Mouse (Mus musculus) kidney, embryonic 15.5 days (tissue): ENCODE measurements around the gene Bdkrb2. TPM values are rescaled to one million over a fixed set of nuclear protein-coding genes. Genes with fewer than 3 reads are reported as not detected.

Experiments
- ATAC-seq: fragments of 200-750 bp; cut with Nextera tagmentation; replicated peaks from 2 replicates; pipeline ENCODE4 v1.8.0; 2017; ENCODE audit warnings: moderate TSS enrichment; ENCODE audit not compliant: low FRiP score
- H3K27ac ChIP-seq: fragments of 300-500 bp; sonication (generic); 2 replicates; pipeline ENCODE4 v1.5.1; 2015; ENCODE audit warnings: mild to moderate bottlenecking, inconsistent platforms
- H3K27me3 ChIP-seq: fragments of 300-500 bp; sonication (generic); 2 replicates; pipeline ENCODE4 v1.6.1; 2015; ENCODE audit warnings: inconsistent platforms
- H3K36me3 ChIP-seq: fragments of 300-500 bp; sonication (generic); 2 replicates; pipeline ENCODE4 v1.6.1; 2015; ENCODE audit warnings: inconsistent platforms
- H3K4me1 ChIP-seq: fragments of 300-500 bp; sonication (generic); 2 replicates; pipeline ENCODE4 v1.6.1; 2015; ENCODE audit warnings: inconsistent platforms
- H3K4me2 ChIP-seq: fragments of 300-500 bp; sonication (generic); 2 replicates; pipeline ENCODE4 v1.6.1; 2015; ENCODE audit warnings: moderate library complexity, mild to moderate bottlenecking, inconsistent platforms
- H3K4me3 ChIP-seq: fragments of 300-500 bp; sonication (generic); replicated peaks from 2 replicates; pipeline ENCODE4 v1.5.1; 2015; ENCODE audit warnings: mild to moderate bottlenecking, inconsistent platforms
- H3K9ac ChIP-seq: fragments of 300-500 bp; sonication (generic); 2 replicates; pipeline ENCODE4 v1.6.1; 2015; ENCODE audit warnings: mild to moderate bottlenecking, inconsistent platforms
- H3K9me3 ChIP-seq: fragments of 300-500 bp; sonication (generic); replicated peaks from 2 replicates; pipeline ENCODE4 v1.6.1; 2016; ENCODE audit warnings: inconsistent platforms
- WGBS: fragments of 180-500 bp; shearing (Covaris S2); methylation state at CpG from one replicate; pipeline ENCODE4 v1.1.7; 2015; ENCODE audit warnings: mixed read lengths; 5-methylcytosine and 5-hydroxymethylcytosine counted together
- polyA plus RNA-seq: library from polyadenylated mRNA; unstranded; fragments of >200 nt; fragmentation: Nextera tagmentation; extraction: Ambion mirVana; gene quantifications from 2 replicates; pipeline ENCODE4 v1.2.1, GENCODE M21; 2015

Gene Bdkrb2
- polyA plus RNA-seq, 1 experiment from 2014 or later = 1.6 TPM

DNA sequence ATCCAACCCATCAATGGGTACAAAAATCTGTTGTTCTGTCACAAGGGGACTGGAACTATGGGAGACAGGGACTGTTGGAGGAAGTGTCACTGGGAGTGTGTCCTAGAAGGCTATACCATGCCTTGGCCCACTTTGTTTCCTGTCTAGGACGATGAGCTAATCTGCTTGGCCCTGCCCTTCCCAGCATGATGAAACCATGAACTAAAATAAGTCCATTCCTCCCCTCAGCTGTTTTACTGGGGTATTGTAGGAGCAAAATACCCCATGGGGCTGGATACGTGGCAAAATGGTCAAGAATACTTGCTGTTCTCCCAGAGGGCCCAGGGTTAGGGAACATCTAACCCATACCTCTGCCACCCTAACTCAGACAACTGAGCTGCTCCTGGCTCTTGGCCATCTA, 15.0 kb upstream of the Bdkrb2 start:
- WGBS = 69% methylated on average over 2 of the region's 2 CpGs

DNA sequence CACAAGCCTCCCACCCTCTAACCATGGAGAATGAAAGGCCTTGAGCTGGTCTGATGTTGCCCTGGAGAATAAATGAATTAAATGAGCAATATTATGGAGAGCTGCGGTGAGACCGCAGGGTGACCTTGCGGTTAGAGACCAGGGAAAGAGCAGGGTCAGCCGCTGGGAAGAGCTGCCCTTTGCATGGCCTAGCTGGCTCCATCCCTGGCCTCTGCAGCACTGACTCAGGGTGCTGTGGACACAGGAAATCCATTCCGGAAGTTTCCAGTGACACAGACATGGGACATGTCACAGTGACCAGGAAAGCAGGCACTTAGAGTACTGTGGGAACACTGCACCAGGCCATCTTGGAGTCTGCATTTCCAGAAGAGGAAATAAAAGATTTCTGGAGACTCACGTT, 14.1 kb upstream of the Bdkrb2 start:
- no peak overlapping the region for H3K9ac ChIP-seq
- H3K9me3 ChIP-seq = no peaks in the 10 kb centered on the region
- H3K4me3 ChIP-seq = no peak overlapping the region
- H3K36me3 ChIP-seq = no peaks in the 10 kb centered on the region
- 78% methylated on average over 6 of the region's 6 CpGs for WGBS
- no peaks in the 10 kb centered on the region for H3K27me3 ChIP-seq
- no peak overlapping the region for H3K27ac ChIP-seq
- 0 out of 2 replicates have a peak, but pooled peaks cover 12% of the 10 kb centered on the region for H3K4me1 ChIP-seq
- H3K4me2 ChIP-seq = no peak overlapping the region
- ATAC-seq = no peak

More for the DNA sequence above, 15.0 kb upstream of the Bdkrb2 start:
- Histone ChIP-seq H3K27me3 (no peaks in the 10 kb centered on the region), H3K4me1 (peaks cover 16% of the 10 kb centered on the region; the same call in 1 of the 2 replicates), H3K9ac (no peak overlapping the region), H3K9me3 (no peaks in the 10 kb centered on the region), H3K4me3 (no peak overlapping the region), H3K27ac (no peak overlapping the region), H3K36me3 (no peaks in the 10 kb centered on the region), H3K4me2 (no peak overlapping the region)
- ATAC-seq = no peak

DNA sequence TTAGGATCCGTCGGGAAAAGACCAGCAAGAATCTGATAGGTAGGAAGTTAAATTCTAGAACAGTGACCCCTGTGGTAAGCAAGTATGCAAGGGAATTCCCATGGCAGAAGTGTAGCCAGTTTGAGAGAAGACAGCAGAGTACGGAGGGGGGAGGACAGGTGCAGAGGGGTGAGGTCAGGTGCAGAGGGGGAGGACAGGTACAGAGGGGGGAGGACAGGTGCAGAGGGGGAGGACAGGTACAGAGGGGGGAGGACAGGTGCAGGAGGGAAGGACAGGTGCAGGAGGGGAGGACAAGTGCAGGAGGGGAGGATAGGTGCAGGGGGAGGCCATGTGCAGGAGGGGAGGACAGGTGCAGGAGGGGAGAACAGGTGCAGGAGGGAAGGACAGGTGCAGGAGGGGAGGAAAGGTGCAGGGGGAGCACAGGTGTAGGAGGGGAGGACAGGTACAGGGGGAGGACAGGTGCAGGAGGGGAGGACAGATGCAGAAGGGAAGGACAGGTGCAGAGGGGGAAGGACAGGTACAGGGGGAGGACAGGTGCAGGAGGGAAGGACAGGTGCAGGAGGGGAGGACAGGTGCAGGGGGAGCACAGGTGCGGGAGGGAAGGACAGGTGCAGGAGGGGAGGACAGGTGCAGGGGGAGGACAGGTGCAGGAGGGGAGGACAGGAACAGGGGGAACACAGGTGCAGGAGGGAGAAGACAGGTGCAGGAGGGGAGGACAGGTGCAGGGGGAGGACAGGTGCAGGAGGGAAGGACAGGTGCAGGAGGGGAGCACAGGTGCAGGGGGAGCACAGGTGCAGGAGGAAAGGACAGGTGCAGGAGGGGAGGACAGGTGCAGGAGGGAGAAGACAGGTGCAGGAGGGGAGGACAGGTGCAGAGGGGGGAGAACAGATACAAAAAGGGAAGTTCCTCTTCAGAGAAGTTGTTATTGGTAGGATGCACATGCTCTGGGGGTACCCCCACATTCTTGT, 12.9 kb upstream of the Bdkrb2 start:
- H3K9ac ChIP-seq = no peak overlapping the region
- H3K9me3 ChIP-seq = no peaks in the 10 kb centered on the region
- peaks cover 24% of the 10 kb centered on the region for H3K4me1 ChIP-seq
- H3K4me3 ChIP-seq = no peak overlapping the region
- H3K36me3 ChIP-seq = no peaks in the 10 kb centered on the region
- WGBS = 76% methylated on average over 4 of the region's 4 CpGs
- ATAC-seq = no peak
- H3K4me2 ChIP-seq = no peak overlapping the region
- H3K27me3 ChIP-seq = no peaks in the 10 kb centered on the region
- no peak overlapping the region for H3K27ac ChIP-seq

DNA sequence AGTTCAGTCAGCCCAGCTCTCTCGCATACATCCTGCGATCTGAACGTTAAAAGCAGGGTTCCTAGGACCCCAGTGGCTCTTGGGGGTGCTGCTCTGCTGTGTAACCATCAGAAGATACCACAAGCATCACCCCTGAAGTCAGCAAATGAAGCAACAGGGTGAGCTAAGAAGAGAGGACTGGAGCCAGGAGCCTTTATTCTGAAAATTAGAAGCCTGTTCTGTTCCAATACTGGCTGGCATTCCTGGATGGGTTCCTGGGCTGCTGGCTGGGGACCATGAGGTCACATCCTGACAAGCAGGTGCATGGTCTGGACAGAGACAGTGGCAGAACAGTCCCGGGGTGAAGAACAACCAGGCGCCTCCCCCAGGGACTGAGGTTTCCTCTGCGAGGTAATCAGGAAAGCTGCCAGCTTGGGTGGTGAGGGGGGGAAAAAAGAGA, 11.5 kb upstream of the Bdkrb2 start:
- Histone ChIP-seq H3K4me3 (no peak overlapping the region), H3K9me3 (no peaks in the 10 kb centered on the region), H3K36me3 (no peaks in the 10 kb centered on the region), H3K4me2 (no peak overlapping the region), H3K4me1 (peaks cover 30% of the 10 kb centered on the region), H3K27ac (no peak overlapping the region), H3K9ac (no peak overlapping the region), H3K27me3 (no peaks in the 10 kb centered on the region)
- no peak for ATAC-seq
- WGBS = 45% methylated on average over 6 of the region's 6 CpGs

DNA sequence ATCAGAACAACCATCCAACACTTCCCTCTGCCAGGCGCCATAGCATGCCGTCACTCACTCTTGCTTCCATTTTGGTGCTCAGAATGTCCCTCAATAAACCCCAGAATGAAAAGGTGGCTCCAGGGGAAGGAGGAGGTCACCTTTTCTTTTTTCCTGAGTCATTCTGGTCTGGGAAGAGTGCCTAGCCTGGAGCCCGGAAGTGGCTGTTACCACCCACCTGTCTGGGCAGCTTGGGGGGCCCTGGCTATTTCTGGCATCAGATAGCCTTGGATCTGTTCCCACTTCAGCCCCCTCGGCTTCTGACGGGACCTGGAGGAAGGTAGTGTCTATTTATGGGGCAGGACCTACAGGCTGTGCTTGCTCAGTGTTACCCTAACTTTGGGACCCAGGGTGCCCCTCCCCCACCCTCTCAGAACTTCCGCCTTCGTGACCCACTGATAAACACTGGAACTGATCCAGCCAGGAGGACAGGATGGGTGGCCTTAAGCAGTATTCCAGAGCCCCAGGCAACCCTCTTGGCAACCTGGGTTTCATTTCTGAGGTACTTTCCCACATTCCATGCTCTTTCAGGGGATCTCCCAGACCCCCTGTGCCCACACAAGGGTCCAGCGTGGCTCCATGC, 8.8 kb upstream of the Bdkrb2 start:
- 0 out of 2 replicates have a peak, but pooled peaks have one; percentile 16 for ATAC-seq
- Histone ChIP-seq H3K4me3 (no peak overlapping the region), H3K9ac (no peak overlapping the region), H3K27ac (peak overlapping the region; percentile 20; the same call in 1 of the 2 replicates), H3K27me3 (no peaks in the 10 kb centered on the region), H3K4me2 (no peak overlapping the region), H3K36me3 (no peaks in the 10 kb centered on the region), H3K4me1 (peaks cover 36% of the 10 kb centered on the region), H3K9me3 (no peaks in the 10 kb centered on the region)
- WGBS = 69% methylated on average over 8 of the region's 8 CpGs

DNA sequence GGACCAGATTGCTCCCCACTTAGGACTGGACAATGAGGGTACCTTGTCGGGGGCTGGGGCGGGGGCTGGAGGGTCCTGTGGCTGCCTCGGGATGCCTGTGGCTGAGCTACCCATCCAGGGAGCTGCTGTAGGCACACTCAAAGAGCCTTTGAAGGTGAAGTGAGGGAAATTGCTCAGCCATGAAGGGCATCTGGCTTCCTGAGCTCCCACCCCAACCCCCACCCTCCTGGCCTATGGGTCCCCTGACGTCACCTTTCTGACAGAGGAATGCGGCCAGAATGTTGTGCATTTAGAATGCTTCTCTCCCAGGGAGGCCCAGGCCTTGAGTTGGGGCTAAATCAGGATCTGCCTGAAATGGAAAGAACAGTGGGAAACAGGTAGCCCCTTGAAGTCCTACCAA, 7.9 kb upstream of the Bdkrb2 start:
- Histone ChIP-seq H3K36me3 (no peaks in the 10 kb centered on the region), H3K27ac (peak overlapping the region; percentile 32), H3K27me3 (no peaks in the 10 kb centered on the region), H3K9ac (no peak overlapping the region), H3K9me3 (no peaks in the 10 kb centered on the region), H3K4me3 (no peak overlapping the region), H3K4me1 (peaks cover 36% of the 10 kb centered on the region), H3K4me2 (no peak overlapping the region)
- ATAC-seq = peak; percentile 75
- 36% methylated on average over 5 of the region's 5 CpGs for WGBS

DNA sequence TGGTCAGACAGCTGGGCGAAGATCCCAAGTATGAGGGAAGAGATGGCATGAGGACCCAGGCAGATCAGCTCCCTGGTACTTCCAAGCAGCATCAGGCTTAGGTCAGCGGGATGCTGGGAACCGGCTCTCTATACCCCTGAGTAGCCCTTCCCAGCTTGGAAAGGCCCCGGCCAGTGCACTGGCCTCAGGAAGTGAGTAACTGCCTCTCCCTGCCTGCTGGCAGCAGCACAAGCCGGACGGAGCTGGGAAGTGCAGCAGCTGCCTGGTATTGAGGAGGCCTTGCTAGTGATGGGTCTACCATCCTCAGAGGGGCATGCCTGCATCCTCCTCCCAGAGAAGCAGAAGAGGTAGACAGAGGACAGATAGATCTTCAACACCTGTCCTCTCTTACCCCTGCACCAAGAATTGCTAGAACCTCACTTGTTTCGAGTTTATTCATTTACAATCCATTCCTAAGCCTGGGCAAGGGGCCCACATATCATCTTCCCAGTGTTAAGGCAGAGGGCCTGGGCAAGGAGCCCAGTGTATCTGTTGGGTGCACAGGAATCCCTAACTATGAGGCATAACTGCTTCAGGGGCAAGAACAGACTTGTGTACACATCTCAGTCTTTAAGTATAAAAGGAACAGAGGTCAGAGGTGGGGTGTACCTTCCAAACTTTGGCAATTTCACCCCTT, 5.6 kb upstream of the Bdkrb2 start:
- no peak overlapping the region for H3K27ac ChIP-seq
- peaks cover 20% of the 10 kb centered on the region for H3K27me3 ChIP-seq
- 64% methylated on average over 7 of the region's 7 CpGs for WGBS
- no peak for ATAC-seq
- H3K4me3 ChIP-seq = no peak overlapping the region
- H3K9ac ChIP-seq = no peak overlapping the region
- no peak overlapping the region for H3K4me2 ChIP-seq
- H3K36me3 ChIP-seq = no peaks in the 10 kb centered on the region
- no peaks in the 10 kb centered on the region for H3K9me3 ChIP-seq
- peaks cover 44% of the 10 kb centered on the region for H3K4me1 ChIP-seq

DNA sequence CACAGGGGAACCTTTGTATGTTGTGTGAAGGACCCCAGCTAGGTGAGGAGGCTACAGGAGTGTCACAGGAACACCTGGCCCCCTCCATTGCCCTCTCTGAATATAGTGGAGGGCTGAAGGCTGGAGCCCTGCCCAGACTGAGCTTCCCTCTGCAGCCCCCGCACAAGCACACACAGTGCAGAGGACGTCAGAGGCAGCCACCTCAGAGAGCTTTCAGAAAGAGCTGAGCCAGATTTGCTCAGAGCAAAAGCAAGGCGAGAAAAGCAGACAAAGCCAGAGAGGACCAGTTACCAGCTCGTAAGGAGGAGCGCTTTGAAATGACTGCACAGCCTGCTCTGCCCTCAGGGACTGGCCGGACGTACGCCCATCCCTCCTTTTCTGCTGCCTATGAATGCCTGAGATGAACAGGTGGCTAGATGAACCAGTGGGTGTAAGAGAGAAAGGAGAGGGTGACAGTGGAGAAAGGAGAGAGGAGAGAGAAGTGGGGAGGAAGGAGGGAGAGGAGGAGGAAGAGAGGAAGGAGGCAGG, 2.0 kb upstream of the Bdkrb2 start:
- no peak for ATAC-seq
- peaks cover 47% of the 10 kb centered on the region for H3K27me3 ChIP-seq

DNA sequence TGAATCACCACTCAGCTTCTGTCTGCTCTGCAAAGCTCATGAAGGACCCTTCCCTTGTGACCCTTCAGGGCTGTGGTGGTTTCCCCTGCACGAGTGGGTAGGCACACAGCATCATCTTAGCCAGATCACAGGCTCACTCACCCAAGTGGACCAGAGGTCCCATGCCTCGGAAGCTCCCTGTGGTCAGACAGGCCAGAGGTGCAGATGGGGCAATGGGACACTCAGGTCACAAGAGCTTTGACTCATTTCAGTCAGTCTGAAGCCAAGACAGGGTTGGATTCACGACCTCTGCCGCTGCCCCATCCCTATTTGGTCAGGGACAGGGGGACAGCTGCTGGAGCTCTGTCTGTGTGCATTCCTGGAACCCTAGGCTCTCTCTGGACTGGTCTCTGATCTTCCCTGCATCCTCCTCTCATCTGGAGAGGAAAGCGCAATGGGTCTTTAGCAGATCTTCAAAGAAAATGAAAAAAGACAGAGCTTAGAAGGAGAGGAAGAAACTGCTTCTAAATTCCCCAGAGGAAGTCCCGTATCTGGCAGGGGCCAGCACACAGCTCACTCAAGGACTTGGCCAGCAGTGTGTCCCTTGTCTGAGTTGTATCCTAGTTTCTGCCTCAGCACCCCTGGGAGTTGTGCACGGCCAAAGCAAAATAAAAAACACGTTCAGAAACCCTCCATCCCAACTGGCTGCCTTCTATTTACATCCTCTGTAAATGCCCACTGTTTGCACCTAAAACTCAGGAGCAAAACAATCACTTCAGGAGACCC, 788 bp upstream of the Bdkrb2 start:
- peak overlapping the region; percentile 43 for H3K4me3 ChIP-seq
- 34% methylated on average over 8 of the region's 8 CpGs for WGBS

More for the DNA sequence above, 2.0 kb upstream of the Bdkrb2 start:
- Histone ChIP-seq H3K36me3 (no peaks in the 10 kb centered on the region), H3K27ac (no peak overlapping the region), H3K4me2 (no peak overlapping the region), H3K4me3 (no peak overlapping the region), H3K9me3 (no peaks in the 10 kb centered on the region), H3K9ac (no peak overlapping the region), H3K4me1 (peaks cover 45% of the 10 kb centered on the region)
- WGBS = 51% methylated on average over 8 of the region's 8 CpGs

DNA sequence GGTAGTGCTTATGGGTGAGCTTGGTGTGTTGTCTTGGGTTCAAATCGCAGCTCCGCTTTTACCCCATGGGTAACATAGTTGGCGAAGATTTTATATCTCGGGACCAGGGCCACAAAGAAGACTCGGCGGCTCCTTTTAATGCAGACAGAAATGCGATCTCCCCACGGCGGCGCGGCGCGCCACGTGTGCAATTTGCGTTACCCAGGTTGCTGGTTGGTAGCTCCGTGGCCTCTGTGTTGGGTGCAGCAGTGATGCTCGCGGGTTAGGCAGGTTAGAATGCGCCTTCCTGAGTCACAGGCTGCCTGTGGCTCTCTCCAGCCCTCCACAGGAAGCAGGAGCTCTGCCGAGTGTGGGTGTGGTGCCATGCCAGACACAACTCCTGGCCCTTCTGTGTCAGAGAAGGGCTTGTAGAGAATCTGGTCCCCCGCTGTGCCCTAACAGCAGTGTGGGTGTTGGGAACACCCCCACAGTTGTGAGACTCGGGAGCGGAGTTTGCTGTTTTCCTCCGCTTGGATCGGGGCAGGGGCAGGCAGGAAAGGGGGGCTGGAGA, 775 bp downstream of the Bdkrb2 start:
- Histone ChIP-seq H3K27ac (no peak overlapping the region), H3K9me3 (peaks cover 9% of the 10 kb centered on the region; the same call in 1 of the 2 replicates), H3K4me3 (peak overlapping the region; percentile 43), H3K4me2 (peak overlapping the region; percentile 70), H3K9ac (peak overlapping the region; percentile 9; the same call in 1 of the 2 replicates), H3K4me1 (peaks cover 34% of the 10 kb centered on the region), H3K36me3 (no peaks in the 10 kb centered on the region), H3K27me3 (peaks cover 47% of the 10 kb centered on the region)
- no peak for ATAC-seq
- WGBS = 11% methylated on average over 25 of the region's 25 CpGs

More for the DNA sequence above, 788 bp upstream of the Bdkrb2 start:
- no peak overlapping the region for H3K27ac ChIP-seq
- peaks cover 47% of the 10 kb centered on the region for H3K27me3 ChIP-seq
- H3K36me3 ChIP-seq = no peaks in the 10 kb centered on the region
- H3K9me3 ChIP-seq = peaks cover 7% of the 10 kb centered on the region; the same call in 1 of the 2 replicates
- ATAC-seq = peak; percentile 15; the same call in 1 of the 2 replicates
- H3K9ac ChIP-seq = peak overlapping the region; percentile 37
- peaks cover 36% of the 10 kb centered on the region for H3K4me1 ChIP-seq
- H3K4me2 ChIP-seq = peak overlapping the region; percentile 70

DNA sequence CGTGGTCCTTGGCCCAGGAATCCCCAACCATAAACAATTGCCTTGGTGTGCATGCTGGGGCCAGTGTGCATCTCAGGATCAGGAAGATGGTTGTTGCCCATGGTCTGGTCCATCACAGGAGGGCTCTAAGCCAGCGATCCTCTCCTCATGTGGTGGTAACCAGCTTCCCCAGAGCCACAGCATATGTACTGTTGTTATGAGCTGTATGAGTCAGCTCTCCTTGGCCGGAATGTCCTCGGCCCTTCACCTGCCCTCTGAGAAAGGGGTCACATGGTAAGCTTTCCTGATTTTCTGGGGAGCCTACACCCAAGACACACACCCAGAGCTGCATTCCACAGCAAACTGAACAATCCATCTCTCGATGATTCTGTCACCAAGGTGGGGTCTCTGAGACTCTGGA, 2.2 kb downstream of the Bdkrb2 start:
- H3K9me3 ChIP-seq = peaks cover 9% of the 10 kb centered on the region; the same call in 1 of the 2 replicates
- no peaks in the 10 kb centered on the region for H3K36me3 ChIP-seq
- H3K27ac ChIP-seq = no peak overlapping the region
- no peak overlapping the region for H3K4me2 ChIP-seq
- peaks cover 34% of the 10 kb centered on the region for H3K4me1 ChIP-seq
- H3K27me3 ChIP-seq = peaks cover 47% of the 10 kb centered on the region
- no peak overlapping the region for H3K4me3 ChIP-seq
- no peak for ATAC-seq
- no peak overlapping the region for H3K9ac ChIP-seq
- WGBS = 72% methylated on average over 5 of the region's 5 CpGs
